Mouse (Mus musculus): Measurements from ENCODE around the gene Olfr963. TPM values are rescaled to one million over a fixed set of nuclear protein-coding genes. Genes with fewer than 3 reads are reported as not detected.
A peak's percentile ranks its signal among the peaks of the same experiment; 100 is the strongest.
"Not testable (repeated sequence)": the region's sequence is repeated elsewhere in the genome, so short reads cannot be mapped to it uniquely, and the experiment has no call there.

Olfr963 gene
- total and polyA plus RNA-seq, 2 experiments from 2014 or later = not detected

DNA sequence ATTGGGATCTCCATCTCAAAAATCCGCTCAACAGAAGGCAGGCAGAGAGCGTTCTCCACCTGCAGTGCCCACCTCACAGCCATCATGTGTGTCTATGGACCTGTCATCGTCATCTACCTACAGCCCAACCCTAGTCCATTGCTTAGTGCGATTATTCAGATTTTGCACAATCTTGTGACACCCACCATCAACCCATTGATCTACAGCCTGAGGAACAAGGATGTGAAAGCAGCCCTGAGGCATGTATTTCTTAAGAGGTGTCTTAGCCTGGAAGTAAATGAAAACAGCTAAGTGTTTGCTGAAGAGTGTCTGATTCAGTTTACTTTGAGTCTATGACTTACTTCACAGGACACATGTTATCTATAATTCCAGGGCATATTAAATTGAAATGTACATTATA is 19.6 kb upstream of the Olfr963 start:
- no peak overlapping the region for H3K9ac ChIP-seq (replicated peaks; ENCODE audit: low read length)
- no peak overlapping the region for H3K4me3 ChIP-seq (ENCODE audit: low read length)
- no peak for TF ChIP-seq CTCF (IDR thresholded peaks at IDR 0.05; ENCODE audit: low read depth)
- H3K36me3 ChIP-seq (ENCODE audit: insufficient read depth, low read length) = no peaks in the 10 kb centered on the region
- no peaks in the 10 kb centered on the region for H3K4me1 ChIP-seq (ENCODE audit: insufficient read depth, low read length)
- H3K9me3 ChIP-seq (ENCODE audit: low read length) = no peaks in the 10 kb centered on the region
- no peak overlapping the region for H3K27ac ChIP-seq
- ATAC-seq (no peak), DNase-seq (ENCODE audit: low spot score) (no peak)
- WGBS = 92% methylated on average over 4 of the region's 4 CpGs
- no peak overlapping the region for H3K4me2 ChIP-seq (ENCODE audit: low read depth, low read length)
- H3K27me3 ChIP-seq (ENCODE audit: insufficient read depth, low read length) = no peaks in the 10 kb centered on the region

GRCm38 (mm10) chr9:39654756-39655396 is 12.1 kb upstream of the Olfr963 start:
- Histone ChIP-seq H3K36me3 (ENCODE audit: insufficient read depth, low read length) (no peaks in the 10 kb centered on the region), H3K27ac (no peak overlapping the region), H3K27me3 (ENCODE audit: insufficient read depth, low read length) (no peaks in the 10 kb centered on the region), H3K9ac (replicated peaks; ENCODE audit: low read length) (no peak overlapping the region), H3K4me3 (ENCODE audit: low read length) (no peak overlapping the region), H3K4me1 (ENCODE audit: insufficient read depth, low read length) (no peaks in the 10 kb centered on the region), H3K9me3 (ENCODE audit: low read length) (no peaks in the 10 kb centered on the region), H3K4me2 (ENCODE audit: low read depth, low read length) (no peak overlapping the region)
- 0 out of 2 replicates have a peak, but pooled peaks have one; percentile 53 for ATAC-seq
- DNase-seq (ENCODE audit: low spot score) = peak; percentile 72
- 43% methylated on average over 6 of the region's 6 CpGs for WGBS
- TF ChIP-seq CTCF (IDR thresholded peaks at IDR 0.05; ENCODE audit: low read depth) = no peak

DNA sequence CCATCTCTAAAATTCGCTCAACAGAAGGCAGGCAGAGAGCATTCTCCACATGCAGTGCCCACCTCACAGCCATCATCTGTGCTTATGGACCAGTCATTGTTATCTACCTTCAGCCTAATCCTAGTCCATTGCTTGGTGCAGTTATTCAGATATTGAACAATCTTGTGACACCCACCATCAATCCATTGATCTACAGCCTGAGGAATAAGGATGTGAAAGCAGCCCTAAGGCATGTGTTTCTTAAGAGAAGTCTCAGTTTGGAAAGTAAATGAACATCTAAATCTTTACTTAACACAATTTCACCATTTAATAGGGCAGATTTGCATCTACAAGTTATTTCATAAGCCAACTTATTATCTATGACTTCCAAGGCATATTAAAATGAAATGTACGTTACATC is 2.7 kb downstream of the Olfr963 start:
- Histone ChIP-seq H3K27me3 (ENCODE audit: insufficient read depth, low read length) (no peaks in the 10 kb centered on the region), H3K27ac (no peak overlapping the region), H3K4me2 (ENCODE audit: low read depth, low read length) (no peak overlapping the region), H3K4me1 (ENCODE audit: insufficient read depth, low read length) (no peaks in the 10 kb centered on the region), H3K36me3 (ENCODE audit: insufficient read depth, low read length) (no peaks in the 10 kb centered on the region), H3K9ac (replicated peaks; ENCODE audit: low read length) (no peak overlapping the region), H3K9me3 (ENCODE audit: low read length) (no peaks in the 10 kb centered on the region), H3K4me3 (ENCODE audit: low read length) (no peak overlapping the region)
- no peak for TF ChIP-seq CTCF (IDR thresholded peaks at IDR 0.05; ENCODE audit: low read depth)
- DNase-seq (ENCODE audit: low spot score) (no peak), ATAC-seq (no peak)
- WGBS = 79% methylated on average over 2 of the region's 2 CpGs

GRCm38 (mm10) chr9:39674820-39675219 is 7.8 kb downstream of the Olfr963 start:
- no peak overlapping the region for H3K4me2 ChIP-seq (ENCODE audit: low read depth, low read length)
- no peak overlapping the region for H3K4me3 ChIP-seq (ENCODE audit: low read length)
- H3K9me3 ChIP-seq (ENCODE audit: low read length) = no peaks in the 10 kb centered on the region
- DNase-seq (ENCODE audit: low spot score) (no peak), ATAC-seq (no peak)
- no peak overlapping the region for H3K27ac ChIP-seq
- H3K27me3 ChIP-seq (ENCODE audit: insufficient read depth, low read length) = no peaks in the 10 kb centered on the region
- H3K4me1 ChIP-seq (ENCODE audit: insufficient read depth, low read length) = no peaks in the 10 kb centered on the region
- 76% methylated on average over 2 of the region's 2 CpGs for WGBS
- H3K36me3 ChIP-seq (ENCODE audit: insufficient read depth, low read length) = no peaks in the 10 kb centered on the region
- no peak overlapping the region for H3K9ac ChIP-seq (replicated peaks; ENCODE audit: low read length)
- no peak for TF ChIP-seq CTCF (IDR thresholded peaks at IDR 0.05; ENCODE audit: low read depth)

DNA sequence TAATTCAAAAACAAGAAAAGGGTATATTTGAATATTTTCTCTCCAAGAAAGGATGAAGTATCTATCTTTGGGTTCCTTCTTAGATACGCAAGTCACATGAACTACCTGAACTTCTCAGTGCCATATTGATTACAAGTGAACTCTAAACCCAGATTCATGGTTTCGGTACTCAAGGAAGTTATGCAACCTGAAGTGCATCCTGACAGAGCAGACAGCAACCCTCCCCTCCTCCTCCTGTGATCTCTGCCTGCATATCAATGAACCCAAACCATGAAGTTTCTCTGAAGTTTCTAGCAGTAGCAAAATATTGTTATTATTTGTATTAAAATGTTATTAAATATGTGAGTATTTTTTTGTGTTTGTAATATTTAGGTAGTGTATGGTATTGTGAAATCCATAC is 11.6 kb downstream of the Olfr963 start:
- TF ChIP-seq CTCF (IDR thresholded peaks at IDR 0.05; ENCODE audit: low read depth) = no peak

GRCm38 (mm10) chr9:39679280-39679679 is 12.3 kb downstream of the Olfr963 start:
- 49% methylated on average over 2 of the region's 2 CpGs for WGBS
- DNase-seq (ENCODE audit: low spot score) = peak; percentile 64

More for the DNA sequence above, 11.6 kb downstream of the Olfr963 start:
- H3K9ac ChIP-seq (replicated peaks; ENCODE audit: low read length) = no peak overlapping the region
- ATAC-seq (no peak), DNase-seq (ENCODE audit: low spot score) (no peak)
- H3K9me3 ChIP-seq (ENCODE audit: low read length) = no peaks in the 10 kb centered on the region
- H3K4me2 ChIP-seq (ENCODE audit: low read depth, low read length) = no peak overlapping the region
- no peaks in the 10 kb centered on the region for H3K4me1 ChIP-seq (ENCODE audit: insufficient read depth, low read length)
- H3K4me3 ChIP-seq (ENCODE audit: low read length) = no peak overlapping the region
- WGBS = 93% methylated on average over 2 of the region's 2 CpGs
- H3K36me3 ChIP-seq (ENCODE audit: insufficient read depth, low read length) = no peaks in the 10 kb centered on the region
- no peaks in the 10 kb centered on the region for H3K27me3 ChIP-seq (ENCODE audit: insufficient read depth, low read length)
- H3K27ac ChIP-seq = no peak overlapping the region

GRCm38 (mm10) chr9:39701123-39701522 is 34.1 kb downstream of the Olfr963 start:
- not testable (repeated sequence) for H3K27me3 ChIP-seq (ENCODE audit: insufficient read depth, low read length); H3K9me3 ChIP-seq (ENCODE audit: low read length); H3K4me3 ChIP-seq (ENCODE audit: low read length); H3K36me3 ChIP-seq (ENCODE audit: insufficient read depth, low read length); H3K4me2 ChIP-seq (ENCODE audit: low read depth, low read length); H3K27ac ChIP-seq; H3K9ac ChIP-seq (replicated peaks; ENCODE audit: low read length); H3K4me1 ChIP-seq (ENCODE audit: insufficient read depth, low read length); DNase-seq (ENCODE audit: low spot score); ATAC-seq
- WGBS = 86% methylated on average over 7 of the region's 8 CpGs

More at GRCm38 (mm10) chr9:39679280-39679679, 12.3 kb downstream of the Olfr963 start:
- Histone ChIP-seq H3K36me3 (ENCODE audit: insufficient read depth, low read length) (no peaks in the 10 kb centered on the region), H3K9ac (replicated peaks; ENCODE audit: low read length) (no peak overlapping the region), H3K27ac (no peak overlapping the region), H3K4me1 (ENCODE audit: insufficient read depth, low read length) (no peaks in the 10 kb centered on the region), H3K9me3 (ENCODE audit: low read length) (no peaks in the 10 kb centered on the region), H3K4me2 (ENCODE audit: low read depth, low read length) (no peak overlapping the region), H3K27me3 (ENCODE audit: insufficient read depth, low read length) (no peaks in the 10 kb centered on the region), H3K4me3 (ENCODE audit: low read length) (no peak overlapping the region)
- ATAC-seq = peak; percentile 45; the same call in 1 of the 2 replicates
- no peak for TF ChIP-seq CTCF (IDR thresholded peaks at IDR 0.05; ENCODE audit: low read depth)

All from hindbrain, postnatal 0 days (tissue).